Mouse (Mus musculus) frontal cortex, postnatal 36 days (tissue): ENCODE measurements around the gene Strap.
A peak's percentile ranks its signal among the peaks of the same experiment; 100 is the strongest.
"Not testable (repeated sequence)": the region's sequence is repeated elsewhere in the genome, so short reads cannot be mapped to it uniquely, and the experiment has no call there.

Experiments
- DNase-seq, 2 experiments: peaks; one replicate each; pipeline ENCODE4 v3.0.0; 2022; ENCODE audit warnings: low spot score in 2 of 2

Gene Strap

GRCm38 (mm10) chr6:137734846-137735609 lies at the start of gene Strap:
TSS of gene Strap (plus strand) at chr6:137735078.
- DNase-seq: peak; percentile 88 to 94

DNA sequence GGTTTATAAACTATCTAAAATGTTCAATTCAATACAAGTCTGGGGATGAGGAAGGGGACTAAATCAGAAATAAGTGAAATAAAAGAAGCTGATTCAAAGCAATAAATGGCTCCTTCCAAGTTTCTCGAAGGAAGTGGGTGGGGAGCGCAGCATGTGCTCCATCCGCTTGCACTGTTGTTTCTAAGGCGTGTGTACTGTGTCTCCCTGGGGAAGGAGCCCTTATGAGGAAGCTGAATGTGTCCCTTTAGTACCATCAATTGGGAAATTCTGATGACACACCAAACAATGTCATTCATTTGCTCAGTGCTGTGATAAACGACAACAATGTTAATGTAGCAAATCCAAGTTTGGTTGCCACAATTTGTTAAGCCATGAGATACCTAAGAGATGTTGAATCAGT lies 47.2 kb upstream of the Strap start:
- no peak for DNase-seq

DNA sequence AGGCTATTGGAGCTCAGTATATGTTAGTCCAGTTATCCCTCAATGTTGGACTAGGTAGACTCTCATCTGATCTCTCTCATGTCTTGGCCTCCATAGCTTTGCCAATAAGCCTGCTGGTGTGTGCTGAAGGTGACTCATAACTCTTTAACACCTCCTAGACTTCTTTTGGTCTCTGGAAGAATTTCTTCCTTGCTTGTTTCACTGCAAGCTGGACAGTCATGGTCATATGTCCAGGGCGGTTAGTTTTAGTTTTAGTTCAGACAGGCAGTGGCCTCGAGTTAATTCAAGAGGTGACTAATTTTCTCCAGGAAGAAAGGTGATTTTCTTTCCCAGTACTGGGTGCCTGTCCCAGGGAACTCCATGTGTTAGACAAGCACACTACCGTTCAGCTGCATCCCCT lies 46.8 kb upstream of the Strap start:
- DNase-seq: no peak

DNA sequence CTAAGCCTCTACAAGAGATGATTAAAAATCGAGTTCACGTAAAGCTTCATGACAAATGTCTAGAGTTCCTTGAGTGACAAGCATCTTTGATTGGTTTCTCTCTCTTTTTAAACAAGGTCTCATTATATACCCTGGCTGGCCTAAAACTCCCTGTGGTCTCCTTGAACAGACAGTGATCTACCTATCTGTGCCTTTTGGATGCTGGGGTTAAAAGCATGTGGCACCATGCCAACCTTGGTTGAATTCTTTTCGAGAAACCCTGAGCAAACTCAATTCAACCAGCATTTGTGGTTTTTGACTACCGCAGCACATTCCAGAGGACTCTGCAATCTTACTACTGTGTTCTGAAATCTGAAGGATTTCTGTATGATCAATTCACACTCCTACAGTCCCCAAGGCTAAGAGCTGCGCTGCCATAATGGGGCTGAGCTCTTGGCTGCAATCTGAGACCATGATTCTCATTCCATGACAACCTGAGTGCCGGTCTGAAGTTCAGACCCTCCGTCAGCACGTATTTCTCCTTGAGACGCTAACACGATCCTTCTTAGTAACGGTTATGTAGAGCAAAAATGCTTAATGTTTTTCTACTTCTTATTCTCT lies 46.3 kb upstream of the Strap start:
- no peak for DNase-seq

DNA sequence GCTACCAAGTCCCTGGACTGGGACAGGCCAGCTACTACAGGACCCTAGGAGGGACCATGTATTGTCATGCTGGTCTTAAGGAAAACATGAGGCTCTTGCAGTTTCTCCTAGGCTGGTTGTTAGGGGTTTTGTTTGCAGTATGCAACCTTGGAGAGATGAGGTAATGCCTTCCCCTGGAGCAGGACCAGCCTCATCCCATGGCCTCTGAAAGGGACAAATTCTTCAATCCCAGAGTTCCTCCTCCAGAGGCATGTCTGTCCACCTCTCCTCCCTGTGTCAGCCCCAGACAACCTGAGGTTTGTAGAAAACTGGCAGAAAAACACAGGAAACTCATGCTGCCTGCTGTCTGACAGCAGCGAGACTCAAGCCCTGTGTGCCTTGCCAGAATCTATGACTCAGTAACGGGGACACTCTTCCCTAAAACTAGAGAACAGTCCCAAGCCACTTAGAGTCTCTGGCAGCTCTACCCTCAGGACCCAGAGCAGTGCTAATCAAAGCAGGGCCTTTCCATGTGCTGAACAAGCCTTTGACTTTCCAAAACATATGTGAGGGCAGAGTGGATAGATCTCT lies 44.2 kb upstream of the Strap start:
- DNase-seq: no peak

- no peak for DNase-seq
Measured at GRCm38 (mm10) chr6:137694310-137694709, 40.6 kb upstream of the Strap start.

DNA sequence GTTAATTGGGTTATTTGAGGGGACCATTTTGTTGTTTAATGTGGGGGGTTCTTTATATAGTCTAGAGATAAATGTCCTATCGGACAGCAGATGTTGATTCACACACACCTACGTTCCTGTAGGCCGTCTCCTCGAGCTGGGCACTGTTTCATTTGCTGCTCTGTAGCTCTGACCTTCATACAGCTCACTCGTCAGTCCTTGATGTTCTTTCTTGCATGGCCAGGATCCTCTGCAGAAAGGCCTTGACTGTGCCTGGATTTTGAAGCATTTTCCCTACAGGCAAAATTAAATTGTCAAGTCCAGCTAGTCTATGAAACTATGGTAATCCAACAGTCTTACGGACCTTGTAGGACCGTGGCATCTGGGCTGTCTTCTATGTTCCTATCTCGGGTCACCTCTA lies 39.8 kb upstream of the Strap start:
- no peak for DNase-seq

DNA sequence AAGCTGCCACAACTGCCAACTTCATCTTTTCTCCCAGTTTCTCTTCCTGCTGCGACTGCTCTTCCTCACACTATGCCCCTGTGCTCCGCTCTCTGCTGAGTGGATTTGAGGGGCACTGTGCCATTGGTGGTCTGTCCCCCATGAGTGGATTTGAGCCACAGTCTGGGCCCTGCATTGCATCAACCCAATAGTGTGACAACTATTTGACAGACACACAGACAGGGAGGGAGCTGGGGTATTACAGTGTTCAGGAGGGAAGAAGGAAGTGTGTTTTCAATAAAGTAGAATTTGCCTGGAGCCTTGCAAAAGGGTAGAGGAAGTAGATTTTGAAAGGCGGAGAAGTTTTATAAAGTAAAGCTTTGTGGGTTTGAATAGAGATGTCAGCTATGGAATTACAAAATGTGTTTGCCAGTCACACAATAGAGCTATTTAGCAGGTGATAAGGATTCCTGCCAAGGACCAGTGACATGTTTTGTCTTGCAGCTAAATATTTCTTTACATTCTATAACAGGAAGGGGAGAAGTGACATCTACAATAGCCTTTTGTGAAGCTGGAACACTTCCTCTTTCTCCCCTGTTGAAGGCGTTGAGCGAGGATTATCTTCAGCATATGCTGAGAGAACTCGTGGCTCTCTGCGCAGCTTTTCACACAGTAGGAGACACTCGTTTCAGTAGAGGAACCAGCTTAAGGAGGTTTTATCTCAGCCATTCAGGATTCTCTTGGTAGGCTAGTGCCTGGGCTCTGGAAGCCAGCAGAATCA lies 38.3 kb upstream of the Strap start:
- no peak for DNase-seq

- DNase-seq: no peak
Measured at GRCm38 (mm10) chr6:137699434-137699833, 35.4 kb upstream of the Strap start.

GRCm38 (mm10) chr6:137702186-137702585 lies 32.7 kb upstream of the Strap start:
- no peak for DNase-seq

- DNase-seq: no peak
Measured at GRCm38 (mm10) chr6:137702918-137703317, 32.0 kb upstream of the Strap start.

GRCm38 (mm10) chr6:137703431-137703830 lies 31.4 kb upstream of the Strap start:
- no peak for DNase-seq

- no peak for DNase-seq
Measured at GRCm38 (mm10) chr6:137704300-137704939, 30.5 kb upstream of the Strap start.

DNA sequence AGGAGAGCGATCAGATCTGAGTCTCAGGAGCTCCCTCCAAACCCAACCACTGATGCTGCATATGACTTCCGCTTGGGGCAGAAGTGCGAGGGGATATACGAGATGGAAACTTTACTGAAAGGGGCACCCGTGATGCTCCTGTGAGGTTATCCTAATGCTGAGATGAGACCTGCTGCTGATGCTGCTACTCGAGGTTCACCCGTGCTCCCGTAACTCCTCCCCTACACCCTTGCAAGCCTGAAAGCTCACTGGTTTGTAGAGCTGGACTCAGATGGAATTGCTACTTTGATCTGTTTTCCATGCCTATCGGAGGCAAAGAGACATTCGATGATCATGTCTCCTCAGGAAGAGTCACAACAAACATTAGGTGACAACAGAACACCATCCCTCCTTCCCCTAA lies 28.7 kb upstream of the Strap start:
- DNase-seq: no peak

DNA sequence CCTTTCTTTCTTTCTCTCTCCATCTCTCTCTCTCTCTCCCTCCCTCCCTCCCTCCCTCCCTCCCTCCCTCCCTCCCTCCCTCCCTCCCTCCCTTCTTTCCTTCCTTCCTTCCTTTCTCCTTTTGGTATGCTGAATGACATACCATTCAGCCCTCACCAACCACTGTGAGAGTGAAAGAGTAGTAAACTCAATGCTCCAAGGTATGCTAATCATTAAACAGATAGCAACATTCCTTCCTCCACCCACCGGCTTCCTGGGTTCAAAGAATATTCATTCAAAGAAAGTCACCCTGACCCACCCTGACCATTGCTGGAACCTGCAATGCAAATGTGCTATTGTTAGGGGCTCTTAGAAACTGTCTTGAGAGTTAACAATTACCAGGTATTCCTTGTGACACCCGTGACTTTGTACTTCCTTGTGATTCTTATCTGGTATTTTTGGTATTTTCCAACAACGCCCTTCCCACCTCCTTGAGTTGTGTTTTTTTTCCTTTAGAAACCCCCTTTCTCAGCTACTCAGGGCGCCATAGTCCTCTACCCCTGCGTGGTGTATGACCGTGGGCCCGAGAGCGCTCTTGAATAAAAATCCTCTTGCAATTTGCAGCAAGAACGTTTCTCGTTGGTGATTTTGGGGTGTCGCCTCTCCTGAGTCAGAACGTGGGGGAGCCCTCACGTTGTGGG lies 26.0 kb upstream of the Strap start:
- not testable (repeated sequence) for DNase-seq

DNA sequence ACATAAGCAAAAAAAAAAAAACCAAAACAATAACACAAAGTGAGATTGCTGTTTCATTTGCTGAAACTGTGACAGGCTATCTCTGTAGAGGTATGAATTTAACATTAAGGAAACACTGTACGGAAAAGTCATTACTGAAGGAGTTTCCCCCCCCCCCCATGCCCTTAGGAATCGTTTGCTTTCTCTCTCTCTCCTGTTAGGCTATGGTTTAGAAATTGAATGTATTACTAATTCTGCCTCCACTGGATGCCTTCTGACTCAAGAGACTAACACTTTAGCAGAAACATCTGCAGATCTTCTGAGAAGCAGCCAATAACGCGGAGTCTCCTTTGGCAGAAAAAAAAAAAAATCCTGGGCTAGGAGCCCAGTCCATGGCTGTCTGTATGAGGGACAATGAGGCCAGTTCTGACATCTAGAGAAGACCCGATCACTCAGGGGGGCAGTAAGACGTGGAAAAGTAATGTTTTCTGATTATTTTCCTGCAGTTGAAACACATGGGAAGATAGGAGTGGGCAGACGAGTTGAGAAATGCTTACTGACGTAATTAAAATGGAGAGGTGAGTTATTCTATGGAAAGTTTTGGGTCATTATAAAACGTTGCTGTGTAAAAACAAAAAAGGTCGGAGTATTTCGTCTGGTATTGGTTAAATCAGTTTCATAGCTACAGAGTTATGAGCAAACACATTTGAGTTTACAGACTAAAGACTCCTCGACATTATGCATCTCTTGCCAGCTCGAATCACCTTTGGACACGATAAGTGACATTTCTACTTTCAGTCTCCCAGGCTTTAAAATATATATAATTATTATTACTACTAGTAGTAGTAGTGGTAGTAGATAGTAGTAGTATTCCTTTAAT lies 24.5 kb upstream of the Strap start:
- no peak for DNase-seq

DNA sequence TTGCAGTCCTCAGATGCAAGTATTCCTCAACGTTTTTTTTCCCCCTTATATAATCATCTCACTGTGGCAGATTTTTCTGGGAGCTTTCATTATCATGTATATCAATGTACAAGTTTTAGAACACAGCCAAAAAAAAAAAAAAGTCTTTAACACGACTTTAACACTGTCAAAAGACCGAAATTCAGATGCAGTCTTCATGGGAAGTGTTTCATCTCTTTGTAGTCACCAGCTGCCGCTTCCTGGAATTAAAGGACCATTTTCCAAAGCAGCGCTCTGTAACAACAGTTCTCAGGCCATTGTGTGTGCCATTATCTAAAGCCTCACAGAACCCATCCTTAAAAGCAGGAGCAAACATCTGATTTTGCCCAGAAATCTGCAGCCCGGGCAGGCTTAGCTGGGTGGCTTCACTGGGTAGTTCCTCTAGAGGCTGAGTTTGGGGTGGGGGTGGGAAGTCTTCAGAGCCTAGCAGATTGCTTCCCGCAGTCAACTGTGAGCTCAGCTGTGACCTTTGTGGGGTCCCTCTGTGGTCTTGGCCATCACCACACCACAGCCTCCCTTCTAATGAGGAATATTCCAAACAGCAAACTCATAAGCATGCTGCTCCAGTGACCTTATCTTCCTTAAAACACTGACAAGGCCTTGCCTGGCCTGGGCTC lies 22.1 kb upstream of the Strap start:
- no peak for DNase-seq

- no peak for DNase-seq
Measured at GRCm38 (mm10) chr6:137713310-137713664, 21.6 kb upstream of the Strap start.

DNA sequence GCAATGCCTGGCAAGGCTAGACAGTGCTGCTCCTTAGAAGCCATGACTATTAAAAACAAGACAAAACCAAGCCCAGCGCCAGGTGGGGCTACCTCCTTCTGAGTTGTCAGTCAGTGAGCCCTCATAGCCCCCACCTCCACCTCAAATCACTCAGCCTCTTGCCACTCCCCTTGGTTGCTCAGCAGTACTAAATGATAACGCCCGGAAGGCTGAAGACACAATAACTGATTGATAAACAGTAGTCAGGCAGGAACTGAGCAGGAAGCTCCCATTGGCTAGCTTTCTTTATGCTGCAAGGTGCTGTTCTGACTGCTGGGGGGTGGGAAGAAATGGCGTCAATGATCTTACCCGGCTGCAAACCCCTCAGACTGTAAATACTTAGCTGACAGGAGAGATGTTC lies 18.1 kb upstream of the Strap start:
- no peak for DNase-seq
